Mouse (Mus musculus): ENCODE measurements around the gene C1qtnf9.

DNA sequence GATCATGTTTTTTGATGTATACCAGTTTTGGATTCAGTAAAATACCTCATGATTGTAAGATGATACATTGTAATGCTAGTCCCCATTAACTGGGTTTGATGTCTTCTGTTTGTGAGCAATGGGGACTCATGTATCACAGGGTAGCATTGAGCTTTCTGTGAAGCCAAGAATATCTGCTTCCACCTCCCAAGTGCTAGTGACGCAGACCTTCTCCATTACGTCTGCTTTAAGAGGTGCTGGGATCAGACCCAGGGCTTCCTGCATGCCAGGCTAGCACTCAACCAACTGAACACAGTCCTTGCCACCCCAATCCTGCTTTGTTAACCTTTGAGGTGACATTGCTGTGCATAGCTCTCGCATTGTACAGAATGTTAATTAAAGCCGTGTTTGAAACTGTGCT, 30.8 kb downstream of the C1qtnf9 start:
- no peak for TF ChIP-seq CTCF (IDR thresholded peaks at IDR 0.05)
- TF ChIP-seq EP300 (IDR thresholded peaks at IDR 0.05) = no peak

Data from lung, postnatal 0 days (tissue).